Mouse (Mus musculus) neural tube, embryonic 12.5 days (tissue): ENCODE data around the gene Lrfn4. TPM values are rescaled to one million over a fixed set of nuclear protein-coding genes. Genes with fewer than 3 reads are reported as not detected.

Experiments
- ATAC-seq: fragments of 200-750 bp; cut with Nextera tagmentation; 2 replicates; pipeline ENCODE4 v1.8.0; 2017; ENCODE audit warnings: low read depth, mild to moderate bottlenecking, moderate TSS enrichment, moderate library complexity; ENCODE audit not compliant: low FRiP score
- H3K27ac ChIP-seq: fragments of 300-500 bp; sonication (generic); 2 replicates; pipeline ENCODE4 v1.5.1; 2016
- H3K27me3 ChIP-seq: fragments of 300-500 bp; sonication (generic); replicated peaks from 2 replicates; pipeline ENCODE4 v1.6.1; 2016; ENCODE audit warnings: mild to moderate bottlenecking
- H3K36me3 ChIP-seq: fragments of 300-500 bp; sonication (generic); 2 replicates; pipeline ENCODE4 v1.6.1; 2016; ENCODE audit warnings: mild to moderate bottlenecking
- H3K4me1 ChIP-seq: fragments of 300-500 bp; sonication (generic); 2 replicates; pipeline ENCODE4 v1.6.1; 2016
- H3K4me2 ChIP-seq: fragments of 300-500 bp; sonication (generic); replicated peaks from 2 replicates; pipeline ENCODE4 v1.6.1; 2016; ENCODE audit warnings: mild to moderate bottlenecking
- H3K4me3 ChIP-seq: fragments of 300-500 bp; sonication (generic); 2 replicates; pipeline ENCODE4 v1.5.1; 2016
- H3K9ac ChIP-seq: fragments of 300-500 bp; sonication (generic); 2 replicates; pipeline ENCODE4 v1.6.1; 2016; ENCODE audit warnings: mild to moderate bottlenecking
- H3K9me3 ChIP-seq: fragments of 300-500 bp; sonication (generic); 2 replicates; pipeline ENCODE4 v1.6.1; 2016; ENCODE audit warnings: mild to moderate bottlenecking
- WGBS: fragments of 180-500 bp; shearing (Covaris S2); methylation state at CpG from one replicate; pipeline ENCODE4 v1.1.7; 2016; 5-methylcytosine and 5-hydroxymethylcytosine counted together
- polyA plus RNA-seq: library from polyadenylated mRNA; unstranded; fragments of >200 nt; fragmentation: Nextera tagmentation; extraction: Ambion mirVana; gene quantifications from 2 replicates; pipeline ENCODE4 v1.2.1, GENCODE M21; 2016

Lrfn4 gene
- polyA plus RNA-seq, 1 experiment from 2014 or later = 17.9 TPM

DNA sequence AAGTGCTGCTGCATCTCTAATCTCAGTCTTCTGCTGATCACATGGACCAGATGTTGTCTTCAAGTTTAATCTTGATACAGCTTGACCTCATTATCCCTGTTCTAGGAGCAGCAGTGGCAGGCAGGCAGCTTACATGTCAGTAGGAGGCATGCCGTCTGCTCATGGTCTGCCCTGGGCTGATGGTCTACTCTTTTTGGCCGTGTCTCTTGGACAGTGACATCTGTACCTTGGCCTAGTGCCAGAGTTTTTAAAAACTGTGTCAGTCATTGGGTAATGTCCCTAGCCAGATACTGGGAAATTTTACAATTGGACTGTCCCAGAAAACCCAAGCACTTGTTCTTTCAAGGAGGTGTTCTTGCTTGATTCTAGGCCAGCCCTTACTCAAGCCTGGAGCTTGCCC is 36.7 kb downstream of the Lrfn4 start:
- Histone ChIP-seq H3K9ac (no peak overlapping the region), H3K36me3 (no peaks in the 10 kb centered on the region), H3K27ac (no peak overlapping the region), H3K4me3 (no peak overlapping the region), H3K4me2 (no peak overlapping the region), H3K4me1 (no peaks in the 10 kb centered on the region), H3K27me3 (no peaks in the 10 kb centered on the region), H3K9me3 (no peaks in the 10 kb centered on the region)
- 92% methylated on average over 2 of the region's 2 CpGs for WGBS
- no peak for ATAC-seq

DNA sequence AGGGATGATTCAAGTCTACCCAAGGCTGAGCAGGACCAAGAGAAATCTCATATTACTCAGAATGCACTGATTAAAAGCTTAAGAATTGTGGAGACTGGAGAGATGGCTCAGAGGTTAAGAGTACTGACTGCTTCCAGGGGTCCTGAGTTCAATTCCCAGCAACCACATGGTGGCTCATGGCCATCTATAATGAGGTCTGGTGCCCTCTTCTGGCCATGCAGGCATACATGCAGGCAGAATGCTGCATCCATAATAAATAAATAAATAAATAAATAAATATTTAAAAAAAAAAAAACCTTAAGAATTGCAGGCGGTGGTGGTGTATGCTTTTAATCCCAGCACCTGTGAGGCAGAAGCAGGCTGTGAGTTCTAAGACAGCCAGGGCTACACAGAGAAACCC is 42.2 kb downstream of the Lrfn4 start:
- H3K4me1 ChIP-seq = no peaks in the 10 kb centered on the region
- ATAC-seq = no peak
- WGBS = 82% methylated on average over 1 of the region's 1 CpGs
- no peak overlapping the region for H3K4me2 ChIP-seq
- H3K9me3 ChIP-seq = no peaks in the 10 kb centered on the region
- H3K27ac ChIP-seq = no peak overlapping the region
- H3K4me3 ChIP-seq = no peak overlapping the region
- no peaks in the 10 kb centered on the region for H3K27me3 ChIP-seq
- no peak overlapping the region for H3K9ac ChIP-seq
- no peaks in the 10 kb centered on the region for H3K36me3 ChIP-seq

DNA sequence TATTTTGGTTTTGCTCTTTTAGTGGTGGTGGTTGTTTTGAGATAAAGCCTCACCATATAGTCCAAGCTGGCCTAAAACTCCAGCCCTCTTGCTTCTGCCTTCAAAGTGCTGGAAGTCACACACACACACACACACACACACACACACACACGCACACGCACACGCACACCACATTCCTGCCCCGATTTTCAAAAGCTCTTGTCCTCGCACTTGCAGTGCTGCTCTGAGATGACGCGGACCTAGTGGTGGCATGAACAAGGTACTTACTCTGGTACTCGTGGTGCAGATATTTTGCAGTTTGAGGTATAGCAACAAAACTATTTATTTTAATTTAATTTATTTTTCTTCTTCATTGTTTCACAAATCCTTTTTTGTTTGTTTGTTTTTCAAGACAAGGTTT is 43.0 kb downstream of the Lrfn4 start:
- WGBS = 85% methylated on average over 8 of the region's 8 CpGs
- Histone ChIP-seq H3K36me3 (no peaks in the 10 kb centered on the region), H3K9ac (no peak overlapping the region), H3K27me3 (no peaks in the 10 kb centered on the region), H3K9me3 (no peaks in the 10 kb centered on the region), H3K4me1 (no peaks in the 10 kb centered on the region), H3K4me2 (no peak overlapping the region), H3K4me3 (no peak overlapping the region), H3K27ac (no peak overlapping the region)
- ATAC-seq = no peak

DNA sequence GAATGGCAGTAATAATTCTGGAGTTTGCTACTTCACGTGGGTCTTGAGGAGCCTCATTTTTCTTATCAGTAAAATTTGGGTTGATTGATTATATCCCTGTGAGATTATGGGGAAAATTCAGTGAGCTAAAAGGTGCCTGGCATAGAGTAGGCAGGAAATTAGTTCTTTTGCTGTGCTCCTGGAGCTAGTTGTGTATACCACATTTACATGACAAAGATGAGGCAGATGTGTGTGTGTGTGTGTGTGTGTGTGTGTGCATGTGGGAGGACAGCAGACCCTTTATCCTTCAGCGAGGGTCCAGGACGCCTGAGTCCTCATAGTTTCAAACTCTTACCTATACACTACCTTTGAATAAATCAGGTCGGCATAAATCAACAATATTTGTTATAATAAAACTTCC is 43.4 kb downstream of the Lrfn4 start:
- no peak for ATAC-seq
- H3K4me2 ChIP-seq = no peak overlapping the region
- H3K27ac ChIP-seq = no peak overlapping the region
- H3K36me3 ChIP-seq = no peaks in the 10 kb centered on the region
- 63% methylated on average over 4 of the region's 4 CpGs for WGBS
- no peak overlapping the region for H3K9ac ChIP-seq
- no peaks in the 10 kb centered on the region for H3K27me3 ChIP-seq
- no peaks in the 10 kb centered on the region for H3K4me1 ChIP-seq
- H3K9me3 ChIP-seq = no peaks in the 10 kb centered on the region
- no peak overlapping the region for H3K4me3 ChIP-seq

DNA sequence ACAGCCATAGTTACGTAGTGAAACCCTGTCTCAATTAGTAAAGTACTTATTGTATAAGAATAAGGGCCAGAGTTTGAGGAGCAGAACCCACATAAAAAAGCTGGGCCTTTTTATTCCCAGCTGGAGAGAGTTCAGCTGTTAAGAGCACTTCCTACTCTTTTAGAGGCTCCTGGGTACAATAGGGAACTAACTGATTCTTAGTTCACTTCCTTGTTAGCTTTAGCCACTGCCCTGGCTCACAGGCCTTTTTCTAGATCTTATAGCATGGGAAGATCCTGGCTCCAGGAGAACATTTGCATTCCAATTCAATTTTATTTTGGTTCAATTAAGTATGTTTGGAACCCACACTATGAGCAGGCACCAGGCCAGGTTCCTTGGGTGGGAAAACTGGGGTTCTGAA is 43.8 kb downstream of the Lrfn4 start:
- no peaks in the 10 kb centered on the region for H3K9me3 ChIP-seq
- no peak overlapping the region for H3K4me2 ChIP-seq
- no peak overlapping the region for H3K4me3 ChIP-seq
- WGBS = 73% methylated on average over 1 of the region's 1 CpGs
- H3K36me3 ChIP-seq = no peaks in the 10 kb centered on the region
- ATAC-seq = no peak
- no peak overlapping the region for H3K27ac ChIP-seq
- no peaks in the 10 kb centered on the region for H3K4me1 ChIP-seq
- no peak overlapping the region for H3K9ac ChIP-seq
- no peaks in the 10 kb centered on the region for H3K27me3 ChIP-seq

DNA sequence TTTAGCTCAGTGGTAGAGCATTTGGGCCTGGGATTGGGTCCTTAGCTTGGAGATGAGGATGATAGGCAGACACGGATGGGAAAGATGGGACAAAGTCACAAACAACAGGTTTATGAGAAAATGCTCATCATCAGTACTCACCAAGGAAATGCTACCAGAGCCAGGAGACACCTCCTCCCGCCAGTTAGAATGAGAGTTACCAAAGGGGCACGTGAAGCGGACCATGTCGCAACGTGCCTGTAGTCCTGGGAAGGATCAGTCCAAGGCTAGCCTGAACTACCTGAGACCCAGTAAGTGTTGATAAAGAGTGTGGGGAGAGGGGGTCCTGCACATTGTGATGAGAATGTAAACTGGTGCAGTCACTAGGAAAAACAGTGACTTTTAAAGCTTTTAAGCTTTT is 44.7 kb downstream of the Lrfn4 start:
- Histone ChIP-seq H3K4me2 (no peak overlapping the region), H3K9ac (no peak overlapping the region), H3K27me3 (no peaks in the 10 kb centered on the region), H3K9me3 (no peaks in the 10 kb centered on the region), H3K4me3 (no peak overlapping the region), H3K4me1 (no peaks in the 10 kb centered on the region), H3K27ac (no peak overlapping the region), H3K36me3 (no peaks in the 10 kb centered on the region)
- no peak for ATAC-seq
- WGBS = 91% methylated on average over 6 of the region's 6 CpGs

DNA sequence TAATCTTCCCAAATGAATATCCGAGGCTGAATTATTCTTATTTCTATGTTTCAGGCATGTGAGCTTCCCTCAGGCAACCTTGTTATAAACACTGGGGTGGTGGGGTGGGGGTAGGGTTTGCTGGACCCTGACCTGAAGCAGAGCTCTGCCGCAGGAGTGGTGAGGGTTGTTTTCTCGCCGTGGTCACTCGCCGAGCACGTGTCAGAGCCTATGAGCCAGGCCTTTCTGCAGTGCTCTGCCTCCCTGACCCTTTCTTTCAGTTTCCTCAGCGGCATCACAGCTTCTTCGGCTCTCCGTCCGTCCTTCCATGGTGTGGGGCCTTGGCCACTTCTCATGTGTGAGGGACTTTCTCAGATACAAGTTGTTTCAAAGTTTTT is 45.2 kb downstream of the Lrfn4 start:
- no peak for ATAC-seq
- Histone ChIP-seq H3K27ac (no peak overlapping the region), H3K27me3 (no peaks in the 10 kb centered on the region), H3K4me3 (no peak overlapping the region), H3K9ac (no peak overlapping the region), H3K36me3 (no peaks in the 10 kb centered on the region), H3K9me3 (no peaks in the 10 kb centered on the region), H3K4me1 (no peaks in the 10 kb centered on the region), H3K4me2 (no peak overlapping the region)
- WGBS = 89% methylated on average over 11 of the region's 11 CpGs

DNA sequence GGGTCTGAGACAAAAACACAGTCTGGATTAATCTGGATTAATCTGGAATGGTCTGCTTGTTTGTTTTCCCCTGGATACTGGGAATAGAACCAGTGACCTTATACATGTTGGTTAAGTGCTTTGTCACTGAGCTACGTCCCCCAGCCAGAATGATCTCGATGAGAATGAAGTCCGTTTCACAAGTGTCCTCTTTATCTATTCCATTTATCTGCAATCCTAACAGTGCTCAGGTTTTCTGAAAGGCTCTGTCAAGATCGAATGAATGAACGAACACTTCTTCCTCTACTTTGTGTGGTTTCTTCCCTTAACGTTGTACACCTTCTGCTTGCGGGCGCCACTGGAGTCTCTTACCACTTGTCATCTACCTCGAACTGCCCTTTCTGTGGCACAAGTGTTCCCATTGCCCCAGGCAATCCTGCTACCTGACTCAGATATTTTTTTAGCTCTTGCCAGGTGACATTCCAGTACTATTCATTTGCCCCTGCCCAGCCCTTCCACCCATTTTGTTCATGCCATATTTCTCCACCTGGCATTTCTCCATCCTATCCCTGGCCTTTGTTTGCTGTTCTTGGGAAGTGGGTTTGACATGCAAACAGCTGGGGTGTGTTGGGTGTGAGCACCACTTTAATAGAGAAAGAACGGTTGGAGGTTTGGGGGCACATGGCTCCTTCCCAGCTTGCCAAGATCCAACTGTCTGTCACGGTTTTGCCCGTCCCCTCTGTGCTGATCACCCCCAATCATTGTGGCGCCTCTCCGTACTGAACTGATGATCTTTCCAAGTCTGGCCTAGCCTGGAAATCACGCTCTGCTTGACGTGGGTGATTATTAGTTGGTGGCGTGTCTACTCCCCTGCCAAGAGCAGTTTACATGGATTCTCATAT is 45.9 kb downstream of the Lrfn4 start:
- 92% methylated on average over 17 of the region's 17 CpGs for whole genome bisulfite sequencing
- no peak for ATAC-seq
- no peak overlapping the region for H3K4me2 ChIP-seq
- no peaks in the 10 kb centered on the region for H3K9me3 ChIP-seq
- H3K9ac ChIP-seq = no peak overlapping the region
- no peaks in the 10 kb centered on the region for H3K36me3 ChIP-seq
- no peak overlapping the region for H3K27ac ChIP-seq
- H3K4me1 ChIP-seq = no peaks in the 10 kb centered on the region
- H3K4me3 ChIP-seq = no peak overlapping the region
- no peaks in the 10 kb centered on the region for H3K27me3 ChIP-seq

DNA sequence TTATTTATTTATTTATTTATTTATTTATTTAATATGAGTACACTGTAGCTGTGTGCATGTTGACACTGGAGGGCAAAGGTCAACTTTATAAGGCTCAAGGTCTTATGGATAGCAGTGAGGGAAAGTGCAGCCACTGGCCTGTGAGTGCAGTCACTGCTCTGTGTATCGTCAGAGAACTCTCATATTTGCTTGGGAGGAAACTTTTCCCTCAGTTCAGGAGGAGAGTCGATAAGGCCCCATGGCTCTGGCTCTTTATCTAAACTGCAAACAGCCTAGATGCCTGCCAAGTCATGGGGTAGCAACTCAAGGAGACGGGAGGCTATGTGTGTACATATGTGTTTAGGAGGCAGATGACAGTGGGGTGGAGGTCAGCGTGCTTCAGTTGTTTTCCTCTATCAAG is 46.6 kb downstream of the Lrfn4 start:
- H3K4me2 ChIP-seq = no peak overlapping the region
- no peaks in the 10 kb centered on the region for H3K4me1 ChIP-seq
- H3K36me3 ChIP-seq = no peaks in the 10 kb centered on the region
- H3K27me3 ChIP-seq = no peaks in the 10 kb centered on the region
- no peak overlapping the region for H3K9ac ChIP-seq
- H3K9me3 ChIP-seq = no peaks in the 10 kb centered on the region
- WGBS = 86% methylated on average over 4 of the region's 4 CpGs
- H3K4me3 ChIP-seq = no peak overlapping the region
- ATAC-seq = no peak
- no peak overlapping the region for H3K27ac ChIP-seq

DNA sequence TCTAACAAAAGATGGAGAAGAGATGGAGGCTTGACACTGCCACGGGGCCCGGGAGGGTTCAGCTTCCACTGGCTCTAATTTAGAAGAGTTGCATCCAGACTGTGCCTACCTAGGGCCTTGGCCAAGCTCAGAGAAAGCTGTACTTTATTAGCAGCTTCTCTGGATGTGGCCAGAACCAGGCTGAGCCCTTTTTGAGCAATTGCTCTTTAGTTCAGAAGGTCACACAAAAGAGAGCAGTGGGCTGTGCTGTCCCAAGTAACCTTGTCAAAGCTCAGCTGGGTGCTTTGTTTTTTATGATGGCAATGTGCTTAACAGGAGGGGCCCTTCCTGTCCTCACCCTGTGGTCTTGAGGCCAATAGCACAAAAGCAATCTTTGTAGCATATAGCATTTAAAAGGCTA is 47.8 kb downstream of the Lrfn4 start:
- 78% methylated on average over 2 of the region's 2 CpGs for WGBS
- ATAC-seq = no peak
- no peak overlapping the region for H3K9ac ChIP-seq
- no peak overlapping the region for H3K4me3 ChIP-seq
- no peaks in the 10 kb centered on the region for H3K9me3 ChIP-seq
- no peak overlapping the region for H3K27ac ChIP-seq
- H3K4me1 ChIP-seq = no peaks in the 10 kb centered on the region
- no peaks in the 10 kb centered on the region for H3K27me3 ChIP-seq
- no peak overlapping the region for H3K4me2 ChIP-seq
- H3K36me3 ChIP-seq = no peaks in the 10 kb centered on the region

DNA sequence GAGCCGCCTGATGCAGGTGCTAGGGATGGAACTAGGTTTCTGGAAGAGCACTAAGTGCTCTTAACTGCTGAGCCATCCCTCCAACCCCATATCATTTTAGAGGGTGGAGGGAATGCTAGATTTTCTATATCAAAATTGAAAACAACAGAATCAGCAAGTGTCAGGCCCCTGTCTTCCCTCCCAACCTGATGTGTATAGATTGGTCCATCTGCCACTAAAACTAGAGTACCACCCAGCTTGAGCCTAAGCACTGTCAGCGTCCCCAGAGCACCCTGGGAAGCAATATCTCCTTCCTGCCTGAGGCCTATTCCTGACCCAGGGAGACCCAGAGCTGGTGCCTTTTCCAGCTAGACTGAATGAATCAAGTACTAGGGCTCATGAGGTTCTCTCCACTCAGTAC is 48.6 kb downstream of the Lrfn4 start:
- no peak overlapping the region for H3K27ac ChIP-seq
- H3K36me3 ChIP-seq = no peaks in the 10 kb centered on the region
- H3K4me3 ChIP-seq = no peak overlapping the region
- H3K4me2 ChIP-seq = no peak overlapping the region
- no peaks in the 10 kb centered on the region for H3K27me3 ChIP-seq
- no peak overlapping the region for H3K9ac ChIP-seq
- ATAC-seq = no peak
- 69% methylated on average over 2 of the region's 2 CpGs for WGBS
- no peaks in the 10 kb centered on the region for H3K9me3 ChIP-seq
- H3K4me1 ChIP-seq = no peaks in the 10 kb centered on the region

DNA sequence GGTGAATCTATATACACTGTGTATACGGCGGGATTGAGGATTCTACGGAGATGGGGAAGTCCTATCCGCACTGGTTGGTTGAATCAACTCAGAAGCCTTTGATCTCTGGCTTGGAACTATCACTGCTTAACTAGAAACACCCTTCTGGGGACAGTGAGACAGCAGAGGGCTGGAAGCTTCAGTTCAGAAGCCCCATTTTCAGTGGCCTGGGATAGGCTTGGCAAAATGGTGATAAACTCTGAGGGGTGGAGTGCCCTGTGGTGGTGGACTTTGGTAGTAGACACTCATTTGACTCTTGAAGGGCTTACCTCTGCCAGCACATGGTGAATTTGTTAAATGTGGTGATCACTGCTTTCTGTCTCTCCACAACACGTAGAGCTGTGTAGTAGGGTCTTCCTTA is 49.8 kb downstream of the Lrfn4 start:
- 92% methylated on average over 5 of the region's 5 CpGs for WGBS
- ATAC-seq = no peak
- Histone ChIP-seq H3K36me3 (no peaks in the 10 kb centered on the region), H3K9ac (no peak overlapping the region), H3K9me3 (no peaks in the 10 kb centered on the region), H3K4me2 (no peak overlapping the region), H3K27ac (no peak overlapping the region), H3K4me1 (no peaks in the 10 kb centered on the region), H3K27me3 (no peaks in the 10 kb centered on the region), H3K4me3 (no peak overlapping the region)
